Mouse (Mus musculus) spleen, embryonic (tissue): Measurements from ENCODE around the gene Styk1.
"Not testable (repeated sequence)": the region's sequence is repeated elsewhere in the genome, so short reads cannot be mapped to it uniquely, and the experiment has no call there.

Experiments
- CTCF ChIA-PET: fragments of 350-600 bp; sonication (Branson Sonifier 250); formaldehyde crosslinking; loops from one replicate; lab custom pipeline; 2022; lab: Charles Lee

Styk1 gene

DNA sequence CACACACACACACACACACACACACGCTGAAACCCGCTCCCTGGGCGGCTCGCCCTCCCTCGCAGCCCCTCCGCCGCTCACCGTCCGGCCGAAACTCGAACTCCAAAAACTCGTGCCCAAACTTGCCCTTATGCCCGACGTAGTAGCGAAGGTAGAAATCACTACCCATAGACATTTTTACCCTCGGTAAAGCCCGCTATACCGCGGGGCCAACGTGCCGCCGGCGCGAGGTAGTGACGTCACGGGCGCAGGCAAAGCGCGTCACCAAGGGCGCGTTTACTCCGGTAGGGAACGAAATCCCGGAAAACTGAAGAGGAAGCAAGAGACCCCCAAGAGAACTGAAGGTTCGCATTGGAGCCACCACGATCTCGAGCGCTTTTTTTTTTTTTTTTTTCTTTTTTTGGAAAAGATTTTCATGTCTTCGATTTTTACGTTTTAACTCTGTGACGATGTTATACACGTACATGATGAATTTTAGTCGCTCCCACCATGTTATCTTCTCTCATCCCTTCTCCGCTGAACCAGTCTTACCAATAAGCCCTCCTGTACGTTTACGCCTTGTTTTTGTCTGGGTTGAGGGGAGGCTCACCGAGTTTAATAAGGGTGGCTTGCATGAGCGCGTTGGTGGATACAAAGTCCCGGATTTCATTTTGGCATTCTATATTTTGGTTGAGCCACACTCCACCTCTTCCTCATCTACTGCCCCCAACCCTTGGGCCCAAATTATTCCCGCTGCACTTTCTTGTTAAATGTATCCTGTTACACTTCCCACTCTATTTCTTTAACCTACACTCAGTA lies 60.2 kb downstream of the Styk1 start, which contains the start of gene Magohb:
Gene Magohb (minus strand): TSS at position 254 of the 798 bp plus-strand sequence.
- CTCF ChIA-PET: no interaction called here

- CTCF ChIA-PET: no interaction called here
Observed at GRCm38 (mm10) chr6:131292276-131292990, 61.0 kb downstream of the Styk1 start.

- CTCF ChIA-PET: interaction anchor here (1.0 kb wide), 1 partner anchor 345 kb away, joined by 3 read pairs; no protein-coding TSS in a partner anchor
Observed at GRCm38 (mm10) chr6:131290430-131290829, 63.0 kb downstream of the Styk1 start.

DNA sequence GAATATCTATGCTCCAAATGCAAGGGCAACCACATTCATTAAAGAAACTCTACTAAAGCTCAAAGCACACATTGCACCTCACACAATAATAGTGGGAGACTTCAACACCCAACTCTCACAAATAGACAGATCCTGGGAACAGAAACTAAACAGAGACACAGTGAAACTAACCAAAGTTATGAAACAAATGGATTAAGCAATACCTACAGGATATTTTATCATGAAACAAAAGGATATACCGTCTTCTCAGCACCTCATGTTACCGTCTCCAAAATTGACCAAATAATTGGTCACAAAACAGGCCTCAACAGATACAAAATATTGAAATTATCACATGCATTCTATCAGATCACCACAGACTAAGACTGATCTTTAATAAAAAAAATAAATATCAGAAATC lies 75.2 kb downstream of the Styk1 start:
- CTCF ChIA-PET: not testable (repeated sequence)

DNA sequence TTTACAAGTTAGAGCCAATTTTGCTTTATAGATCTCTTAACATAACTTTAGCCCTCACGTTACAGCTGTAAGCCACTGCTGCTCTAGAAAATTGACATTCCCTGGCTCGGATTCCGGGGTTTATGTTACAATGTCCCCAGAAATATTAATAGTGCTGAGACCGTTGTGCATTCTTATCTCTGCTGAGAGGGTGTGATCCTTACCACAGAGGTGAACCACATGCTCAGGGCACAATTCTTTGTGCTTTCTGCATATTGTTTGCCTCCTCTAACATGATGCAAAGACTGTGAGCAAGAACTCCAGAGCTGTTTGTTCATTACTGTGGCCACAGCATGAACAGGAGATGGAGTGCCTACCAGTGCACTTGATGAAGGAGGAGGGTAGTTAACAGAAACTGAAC lies 76.7 kb downstream of the Styk1 start:
- CTCF ChIA-PET: no interaction called here

DNA sequence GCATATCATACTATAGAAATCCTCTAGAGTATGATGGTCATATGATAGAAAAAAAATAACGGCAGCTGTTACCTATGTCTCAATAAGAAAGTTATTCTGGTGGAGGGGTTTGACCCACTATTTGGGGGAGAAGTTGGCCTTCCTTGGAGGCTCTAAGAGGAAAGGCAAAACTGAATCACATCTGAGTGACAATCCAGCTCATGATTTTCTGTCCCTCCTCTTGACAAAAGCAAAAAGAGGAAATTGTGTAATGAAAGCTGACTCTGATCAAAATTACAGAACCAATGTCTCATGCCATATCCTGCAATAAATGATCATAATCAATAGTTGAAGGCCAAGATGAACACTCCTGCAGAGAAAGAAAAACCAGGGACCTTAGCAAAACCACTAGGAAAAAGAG lies 81.1 kb downstream of the Styk1 start:
- CTCF ChIA-PET: no interaction called here

- CTCF ChIA-PET: interaction anchor here (0.7 kb wide), 1 partner anchor 1422 kb away, joined by 3 read pairs; no protein-coding TSS in a partner anchor
Observed at GRCm38 (mm10) chr6:131270312-131270711, 83.1 kb downstream of the Styk1 start.

DNA sequence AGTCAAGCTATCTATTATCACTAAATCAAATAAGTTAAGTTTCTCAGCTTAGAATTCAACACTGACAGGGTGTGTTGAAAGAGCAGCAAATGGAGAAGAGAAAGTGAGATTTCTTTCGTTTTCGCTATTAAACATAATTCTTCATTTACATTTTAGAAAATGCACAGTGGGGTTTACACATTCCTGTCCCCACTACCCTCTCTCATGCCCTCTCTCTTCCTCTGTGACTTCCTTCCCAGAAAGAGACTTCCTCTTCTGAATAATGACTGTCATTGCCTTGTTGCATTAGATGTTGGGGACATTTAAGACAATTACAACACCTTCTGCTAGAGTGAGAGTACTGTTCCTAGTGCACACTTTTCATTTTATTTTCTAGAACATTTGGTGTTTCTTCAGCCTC lies 83.8 kb downstream of the Styk1 start:
- CTCF ChIA-PET: no interaction called here

DNA sequence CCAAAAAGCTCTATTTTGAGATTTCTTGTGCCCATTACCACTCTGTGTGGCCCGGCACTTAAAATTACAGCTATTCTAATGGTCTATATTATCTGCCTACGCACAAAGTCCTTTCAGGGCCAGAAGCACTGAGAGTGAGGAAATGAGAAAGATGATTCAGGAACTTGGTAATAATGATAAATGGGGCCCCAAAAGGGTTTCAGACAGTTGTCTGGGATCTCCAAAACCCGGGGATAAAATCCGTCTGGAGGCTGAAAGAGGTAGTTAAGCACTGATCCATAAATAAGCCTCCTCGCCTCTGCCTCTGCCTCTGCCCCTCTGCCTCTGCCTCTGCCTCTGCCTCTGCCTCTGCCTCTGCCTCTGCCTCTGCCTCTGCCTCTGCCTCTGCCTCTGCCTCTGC lies 89.2 kb downstream of the Styk1 start:
- CTCF ChIA-PET: no interaction called here

GRCm38 (mm10) chr6:131262778-131263177 lies 90.6 kb downstream of the Styk1 start:
- CTCF ChIA-PET: no interaction called here

DNA sequence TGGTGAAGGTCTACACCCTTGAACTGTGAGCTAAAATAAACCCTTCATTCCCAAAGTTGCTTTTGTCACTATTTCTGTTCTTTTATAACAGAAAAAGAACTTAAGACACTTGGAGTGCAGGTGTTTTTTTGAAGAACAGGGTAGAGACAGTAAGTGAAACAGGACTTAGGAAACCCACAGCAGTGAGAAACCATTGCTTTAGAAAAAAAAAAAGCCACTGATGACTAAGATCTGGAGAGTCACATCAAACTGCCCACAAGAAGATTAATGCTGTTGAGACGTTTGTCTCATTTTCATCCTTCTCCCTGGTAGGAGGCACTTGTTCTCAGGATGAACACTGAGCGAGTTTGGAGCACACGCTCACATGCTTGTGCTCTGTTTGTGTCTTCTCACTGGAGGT lies 91.4 kb downstream of the Styk1 start:
- CTCF ChIA-PET: no interaction called here
